Mouse (Mus musculus): ENCODE measurements around the gene 2310034G01Rik.
A peak's percentile ranks its signal among the peaks of the same experiment; 100 is the strongest.

Gene 2310034G01Rik

DNA sequence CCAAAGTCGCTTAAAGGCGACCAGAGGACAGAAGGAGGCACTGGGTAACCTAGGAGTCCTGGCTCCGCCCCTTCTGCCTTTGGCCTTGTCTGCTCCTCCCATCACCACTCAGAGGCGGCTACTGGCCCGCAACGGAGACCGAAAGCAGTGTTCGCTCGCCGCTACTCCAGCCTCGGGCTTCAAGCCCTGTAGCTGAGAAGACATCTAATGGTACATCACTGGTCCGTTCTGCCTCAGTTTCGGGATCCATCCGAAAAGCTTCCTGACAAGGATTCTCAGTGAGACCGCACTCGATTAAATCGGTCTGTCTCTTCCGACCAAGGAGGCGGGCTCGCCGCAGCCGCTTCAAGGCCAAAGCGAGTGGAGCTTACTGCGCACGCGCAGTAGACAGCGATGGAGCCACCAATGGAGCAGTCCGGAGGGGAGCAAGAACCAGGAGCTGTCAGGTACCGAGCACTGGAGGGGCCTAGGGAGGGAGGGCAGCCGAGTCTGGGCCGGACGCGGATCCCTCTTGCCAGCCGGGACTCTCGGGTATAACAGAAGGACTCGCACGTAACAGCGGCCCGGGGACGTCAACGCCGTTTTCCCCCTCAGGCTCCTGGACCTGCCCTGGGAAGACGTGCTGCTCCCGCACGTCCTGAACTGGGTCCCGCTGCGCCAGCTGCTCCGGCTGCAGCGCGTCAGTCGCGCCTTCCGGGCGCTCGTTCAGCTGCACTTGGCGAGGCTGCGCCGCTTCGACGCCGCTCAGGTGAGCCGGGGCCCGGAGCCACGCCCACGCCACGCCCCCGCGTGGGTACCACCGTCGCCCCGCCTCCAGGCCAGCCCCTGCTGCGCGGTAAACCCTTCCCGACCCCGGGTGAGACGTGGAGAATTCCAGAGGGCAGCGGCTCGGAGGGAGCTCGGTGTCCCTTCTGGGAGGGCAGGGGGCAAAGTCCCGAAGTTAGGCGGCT is 21.7 kb downstream of the 2310034G01Rik start, which contains the start of gene Fbxl15:
Gene Fbxl15, plus strand, starts transcription at position 104 of the 950 bp plus-strand sequence.
- DNase-seq (ENCODE audit: low spot score in 2 of 2), result peak; percentile 92 to 93

DNA sequence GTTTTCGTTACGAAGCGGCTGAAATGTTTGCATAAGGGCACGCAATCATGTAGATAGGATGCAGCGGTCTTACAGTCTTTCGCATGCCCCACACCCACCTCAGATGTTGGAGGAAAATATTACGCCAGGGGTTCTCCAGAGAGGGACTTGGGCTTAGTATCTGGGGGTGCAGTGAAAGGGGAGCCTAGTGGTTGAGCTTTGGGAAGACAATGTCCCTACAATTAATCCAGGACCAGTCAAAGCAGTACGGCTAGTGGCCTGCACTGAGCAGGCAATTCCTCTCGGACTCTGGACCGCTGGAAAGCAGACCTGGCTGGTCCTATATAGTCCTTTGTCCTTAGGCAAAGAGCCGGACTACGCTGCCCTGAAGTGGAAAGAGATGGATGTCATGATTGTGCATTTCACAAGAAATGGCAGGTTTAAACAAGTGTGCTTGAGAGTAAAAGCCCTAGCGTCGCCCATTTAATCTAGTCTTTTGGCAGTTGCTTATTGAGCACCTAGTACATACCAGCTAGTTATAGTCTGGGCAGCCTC is 22.5 kb downstream of the 2310034G01Rik start:
- DNase-seq (ENCODE audit: low spot score in 2 of 2), result peak; percentile 19

DNA sequence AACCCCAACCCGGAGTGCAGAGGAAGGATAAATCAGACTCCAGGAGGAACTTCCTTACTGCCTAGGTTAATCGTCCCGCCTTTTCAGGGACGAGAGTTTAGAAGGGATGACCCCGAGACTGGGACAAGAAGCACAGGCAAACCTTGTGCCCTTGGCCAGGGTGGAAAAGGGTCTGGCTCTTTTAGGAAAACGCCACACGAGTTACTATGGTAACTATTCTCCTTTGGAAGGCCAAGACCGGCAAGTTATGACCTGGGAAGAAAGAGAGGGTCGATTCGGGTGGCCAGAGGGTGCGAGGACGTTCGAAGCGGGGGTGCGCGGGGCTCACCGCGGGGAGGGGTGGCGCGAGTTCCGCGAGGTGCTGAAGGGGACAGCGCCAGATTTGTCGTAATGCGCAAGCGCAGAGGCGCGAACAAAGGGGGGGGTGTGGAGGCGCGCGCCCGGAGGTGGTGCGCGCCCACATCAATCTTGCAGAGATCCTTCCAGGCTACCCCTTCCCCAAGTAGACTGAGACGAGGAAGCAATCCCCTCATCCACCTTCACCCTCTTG is 23.3 kb downstream of the 2310034G01Rik start, which contains the start of gene Psd:
Gene Psd, minus strand, starts transcription at position 401 of the 550 bp plus-strand sequence.
- DNase-seq (ENCODE audit: low spot score in 2 of 2), result peak; percentile 52 to 70

DNA sequence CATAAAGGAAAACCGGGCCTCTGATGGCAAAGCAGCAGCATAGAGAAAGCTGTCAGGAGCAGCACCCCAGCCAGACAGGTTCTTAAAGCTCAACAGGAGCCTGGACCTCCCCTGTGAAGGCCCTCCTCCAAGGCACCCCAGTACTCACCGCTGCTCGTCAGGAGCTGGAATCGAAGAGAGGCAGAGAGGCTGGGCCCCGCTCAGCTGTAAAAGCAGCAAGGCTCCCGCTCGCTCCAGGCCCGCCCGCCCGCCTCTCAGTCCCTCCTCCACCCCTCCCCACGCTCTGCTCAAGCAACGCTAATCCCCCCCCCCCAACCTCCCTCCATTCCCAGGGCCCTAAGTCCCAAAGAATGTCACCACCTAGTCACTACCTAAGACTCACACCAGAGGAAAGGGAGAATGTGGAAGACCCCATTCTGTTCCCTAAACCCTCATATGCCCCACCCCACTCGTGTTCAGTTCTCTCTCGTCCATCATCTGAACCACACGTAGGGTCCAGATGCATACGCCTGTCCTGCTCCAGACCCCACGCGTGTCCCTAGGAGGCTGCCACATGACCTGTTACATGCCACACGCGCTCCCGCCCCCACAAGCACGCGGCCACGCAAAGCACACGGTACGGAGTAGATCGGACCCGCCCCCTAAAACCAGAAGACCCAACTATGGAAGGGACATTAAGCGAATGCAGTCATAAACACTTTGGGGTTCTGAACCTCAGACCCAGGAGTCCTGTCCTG is 23.9 kb downstream of the 2310034G01Rik start:
- no peak for DNase-seq (ENCODE audit: low spot score in 2 of 2)

DNA sequence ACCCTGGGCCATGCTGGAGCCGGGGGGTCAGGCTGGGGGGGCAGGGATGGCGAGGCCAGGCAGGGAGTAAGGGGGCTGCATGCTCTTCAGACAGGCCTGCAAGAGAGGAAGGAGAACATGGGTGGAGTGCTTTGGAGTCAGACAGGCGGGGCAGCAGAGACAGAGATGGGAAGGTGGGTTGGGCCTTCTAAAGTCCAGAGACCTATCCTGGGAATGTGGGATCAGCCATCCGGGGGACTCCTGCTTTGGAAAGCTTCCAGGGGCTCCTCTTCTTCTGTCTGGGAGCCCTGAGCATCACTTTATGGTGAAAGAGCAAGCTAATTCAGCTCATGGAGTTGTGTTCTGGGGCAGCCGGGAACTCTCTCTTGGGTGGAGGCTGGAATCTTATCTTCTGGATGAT is 25.2 kb downstream of the 2310034G01Rik start:
- DNase-seq (ENCODE audit: low spot score in 2 of 2), result no peak

DNA sequence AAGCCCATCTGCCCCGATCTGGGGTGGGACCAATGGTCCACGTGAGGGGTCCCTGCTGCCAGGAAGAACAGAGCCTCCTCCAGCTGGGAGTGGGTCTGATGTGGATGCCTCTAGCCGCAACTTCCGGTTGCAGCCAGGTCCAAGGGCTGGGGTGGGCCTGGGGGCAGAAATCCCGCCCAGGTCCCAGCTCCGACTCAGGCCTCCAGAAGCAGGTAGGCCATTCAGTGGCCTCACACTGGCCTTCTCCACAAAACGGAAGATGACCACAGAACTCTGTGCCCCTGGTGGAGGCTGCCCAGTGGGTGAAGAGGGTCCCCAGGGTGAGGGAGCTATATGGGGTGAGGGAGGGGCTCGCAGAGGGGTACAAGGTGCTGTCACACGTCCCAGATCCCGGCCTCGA is 25.7 kb downstream of the 2310034G01Rik start:
- no peak for DNase-seq (ENCODE audit: low spot score in 2 of 2)

DNA sequence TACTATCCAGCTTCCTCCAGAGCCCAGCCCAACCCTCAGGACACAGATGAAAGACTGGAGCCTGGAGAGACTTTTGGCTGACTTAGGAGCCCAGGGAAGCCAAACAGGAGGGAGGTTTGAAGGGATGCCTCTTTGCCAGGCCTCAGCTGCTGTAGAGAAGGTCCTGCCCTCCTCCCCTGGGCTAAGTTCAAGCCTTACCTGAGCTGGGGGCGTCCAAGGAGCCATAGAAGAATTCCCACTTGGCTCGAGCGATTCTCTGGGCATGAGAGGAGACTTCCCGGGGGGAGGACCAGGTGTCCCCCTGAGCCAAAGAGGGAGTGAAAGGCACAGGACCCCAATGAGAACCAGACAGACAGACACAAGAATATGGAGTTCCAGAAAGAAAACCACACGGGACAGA is 26.4 kb downstream of the 2310034G01Rik start:
- no peak for DNase-seq (ENCODE audit: low spot score in 2 of 2)

DNA sequence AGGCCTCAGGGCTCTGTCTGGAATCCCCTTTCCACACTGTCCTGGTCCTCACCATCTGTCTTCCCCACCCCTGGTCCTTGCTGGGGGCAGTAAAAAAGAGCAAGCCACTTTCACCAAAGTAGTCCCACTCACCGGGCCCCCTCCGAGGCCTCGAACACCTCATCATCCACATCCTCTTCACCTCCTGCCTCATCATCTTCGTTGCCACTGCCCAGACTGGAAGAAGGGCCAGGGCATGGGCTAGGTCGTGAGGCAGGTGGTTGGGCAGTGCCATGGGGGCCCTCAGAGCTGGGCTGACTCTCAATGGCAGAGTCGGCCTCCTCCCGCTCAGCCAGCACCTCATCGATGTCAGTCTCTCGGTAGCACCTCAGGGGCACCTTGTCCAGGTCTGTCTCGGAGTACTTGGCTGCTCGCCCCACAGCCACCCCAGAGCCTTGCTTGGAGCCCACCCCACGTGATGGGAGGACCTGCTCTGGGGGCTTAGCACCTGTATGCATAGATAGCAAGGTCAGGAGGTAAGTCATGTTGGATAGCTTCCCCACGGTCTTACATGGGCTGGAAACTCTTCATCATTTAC is 27.0 kb downstream of the 2310034G01Rik start:
- DNase-seq (ENCODE audit: low spot score in 2 of 2), result no peak

DNA sequence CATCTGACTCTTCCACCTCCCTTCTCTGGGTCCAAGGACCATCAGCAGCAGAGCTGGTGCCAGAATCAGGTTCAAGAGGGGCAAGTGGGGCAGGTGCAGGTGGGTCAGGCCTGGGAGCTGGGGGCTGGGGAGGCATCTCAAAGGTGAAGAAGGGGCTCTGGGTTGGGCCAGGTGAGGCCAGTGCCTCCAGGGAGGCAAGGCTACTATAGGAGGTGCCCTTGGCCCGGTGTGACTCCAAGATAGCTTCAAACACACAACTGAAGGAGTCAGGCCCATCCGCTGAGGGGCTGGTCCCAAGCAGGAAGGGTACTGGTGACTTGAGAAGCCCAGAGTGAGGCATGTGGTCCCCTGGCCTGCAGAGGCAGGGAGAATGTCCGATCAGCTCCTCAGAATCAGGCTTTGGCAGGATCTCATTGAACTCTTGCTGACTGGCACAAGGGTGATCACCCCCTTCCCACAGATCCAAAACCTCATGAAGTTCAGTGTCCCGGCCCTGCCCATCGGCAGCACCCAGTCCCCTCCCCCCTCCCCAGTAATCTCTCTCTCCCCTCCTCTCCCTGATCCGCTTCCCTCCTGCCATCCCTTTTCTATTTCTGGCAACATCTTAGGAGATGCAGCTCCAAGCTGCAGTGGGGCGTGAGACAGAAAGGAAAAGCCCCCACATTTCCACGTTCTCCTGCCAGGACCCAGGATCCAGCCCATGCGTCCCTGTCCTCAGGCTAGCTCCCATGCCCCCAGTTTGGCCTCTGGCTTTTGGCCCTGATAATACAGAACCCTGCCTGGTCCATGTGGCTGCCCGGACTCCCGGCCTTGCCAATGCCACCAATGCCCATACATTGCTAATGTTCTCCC is 27.7 kb downstream of the 2310034G01Rik start:
- no peak for DNase-seq (ENCODE audit: low spot score in 2 of 2)

DNA sequence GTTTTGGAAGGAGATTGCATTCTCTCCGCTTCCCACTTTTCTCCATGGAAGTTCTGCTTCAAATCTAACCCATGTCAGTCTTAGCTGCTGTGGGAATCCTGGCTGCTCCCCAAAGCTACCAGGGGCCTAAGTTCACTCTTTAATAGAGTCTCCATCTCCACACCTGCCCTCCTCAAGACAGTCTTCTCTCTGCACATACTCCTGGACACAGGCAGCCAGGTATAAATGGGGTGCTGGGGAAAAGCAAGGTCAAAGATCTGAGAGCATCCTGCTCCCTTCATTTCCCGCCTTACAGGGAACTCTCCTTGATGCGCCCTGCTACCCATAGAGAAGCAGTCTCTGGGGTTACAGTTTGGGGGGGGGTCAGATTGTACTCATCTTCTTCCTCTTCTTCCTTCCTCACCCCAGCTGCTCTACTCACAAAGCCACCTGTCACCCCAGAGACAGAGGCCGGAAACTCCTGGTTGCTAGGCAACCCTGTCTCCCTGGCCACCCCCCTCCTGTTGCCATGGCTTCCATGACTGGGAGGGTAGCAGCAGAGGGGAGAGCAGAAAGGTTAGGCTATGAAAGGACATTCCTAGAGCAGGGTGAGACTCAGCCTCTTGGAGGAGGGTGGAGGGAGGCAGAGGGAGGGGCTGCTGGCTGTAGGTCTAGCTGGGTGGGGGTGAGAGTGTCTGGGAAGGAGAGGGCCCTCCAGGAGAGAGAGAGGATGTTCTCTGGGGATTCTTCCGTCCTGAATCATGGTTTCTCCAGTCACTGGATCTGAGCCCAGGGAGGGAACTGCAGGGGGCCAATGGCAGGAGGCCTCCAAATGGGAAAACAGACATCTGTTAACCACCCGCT is 28.8 kb downstream of the 2310034G01Rik start:
- peak in 1 of 2 experiments; percentile 39 for DNase-seq (ENCODE audit: low spot score in 2 of 2)

DNA sequence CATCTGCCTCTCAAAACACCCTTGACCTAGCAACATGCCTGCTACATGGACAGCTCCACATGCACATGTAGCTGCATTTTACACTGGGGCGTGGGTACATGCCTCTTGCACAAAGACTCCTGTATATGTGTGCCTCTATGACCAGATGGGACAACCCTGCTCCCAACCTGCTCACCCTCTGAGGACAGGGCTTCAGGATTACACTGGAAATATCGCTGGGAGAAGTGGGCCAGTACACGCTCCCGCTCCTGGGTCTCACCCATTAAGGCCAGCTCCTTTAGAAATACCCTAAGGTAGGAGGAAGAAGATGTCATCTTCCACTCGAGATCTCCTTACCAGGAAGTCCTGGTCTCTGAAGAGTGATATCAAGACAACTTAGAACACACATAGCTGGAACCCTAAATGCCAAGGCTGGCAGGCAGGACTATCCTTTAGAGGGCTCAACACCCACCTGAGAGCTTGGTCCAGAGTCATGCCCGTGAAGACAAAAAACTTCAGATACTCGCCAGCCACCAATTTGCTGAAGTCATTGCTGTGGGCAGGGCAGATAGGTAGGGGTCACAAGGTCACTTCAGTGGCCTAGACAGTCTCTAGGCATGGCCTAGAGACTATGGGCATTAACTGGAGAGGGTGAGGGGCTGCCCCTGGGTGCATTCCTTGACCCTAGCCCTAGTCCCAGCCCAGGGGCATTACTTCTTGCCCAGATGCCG is 29.9 kb downstream of the 2310034G01Rik start:
- DNase-seq (ENCODE audit: low spot score in 2 of 2), result peak in 1 of 2 experiments; percentile 13

DNA sequence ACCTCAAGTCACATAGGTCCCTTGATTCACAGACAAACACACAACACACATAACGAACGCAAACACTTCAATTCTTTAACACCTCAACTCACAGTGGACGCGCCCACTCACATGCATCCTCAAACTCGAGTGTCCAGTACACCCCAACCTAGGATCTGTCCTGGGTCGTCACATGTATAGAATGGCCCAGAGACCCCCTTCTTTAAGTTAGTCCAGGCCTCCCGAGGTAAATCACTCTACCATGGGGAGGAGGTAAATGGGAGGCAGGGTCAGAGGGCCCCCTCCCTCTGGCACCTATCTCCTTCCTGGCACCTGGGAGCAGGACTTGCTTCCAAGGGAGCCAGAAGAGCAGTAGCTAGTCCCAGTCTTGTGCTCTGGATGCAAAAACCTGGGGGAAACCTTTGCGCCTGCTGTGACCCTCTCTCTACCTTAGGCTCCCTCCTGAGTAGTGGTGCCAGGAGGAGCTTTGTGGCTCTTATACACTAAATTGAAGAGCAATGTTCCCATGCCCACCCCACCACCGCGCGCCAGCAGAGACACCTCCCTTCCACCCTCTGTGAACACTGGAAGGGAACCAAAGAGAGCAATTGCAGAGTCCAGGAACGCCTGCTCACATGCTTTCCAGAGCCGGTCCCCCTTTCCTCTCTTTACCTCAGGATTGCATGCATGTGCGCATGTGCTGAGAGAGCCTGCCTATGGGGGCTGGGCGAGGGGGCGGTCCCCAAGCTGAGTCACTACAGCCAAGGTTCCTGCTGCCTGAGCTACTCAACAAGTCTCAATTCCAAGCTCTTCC is 31.3 kb downstream of the 2310034G01Rik start:
- DNase-seq (ENCODE audit: low spot score in 2 of 2), result peak; percentile 13 to 49

DNA sequence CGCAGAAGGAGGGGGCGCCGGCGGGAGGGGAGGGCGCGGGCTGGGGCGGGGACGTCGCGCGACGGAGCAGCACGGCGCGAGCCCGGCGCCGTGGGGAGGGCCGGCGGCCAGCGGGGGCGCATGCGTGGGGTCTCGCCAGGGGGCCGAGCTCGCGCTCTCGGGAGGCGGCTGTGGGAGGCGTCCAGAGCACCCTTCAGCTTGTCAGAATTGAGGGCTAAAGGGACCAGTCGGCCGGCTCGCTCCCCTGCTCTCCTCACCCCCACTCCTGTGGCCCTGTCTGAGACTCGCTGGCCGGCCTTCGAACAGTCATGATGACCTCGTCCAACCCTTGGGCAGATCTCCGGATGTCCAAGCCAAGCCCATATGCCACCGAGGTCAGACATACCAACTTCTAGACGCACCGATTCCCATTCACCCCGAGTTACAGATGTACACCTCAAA is 32.1 kb downstream of the 2310034G01Rik start:
- peak; percentile 20 to 22 for DNase-seq (ENCODE audit: low spot score in 2 of 2)

DNA sequence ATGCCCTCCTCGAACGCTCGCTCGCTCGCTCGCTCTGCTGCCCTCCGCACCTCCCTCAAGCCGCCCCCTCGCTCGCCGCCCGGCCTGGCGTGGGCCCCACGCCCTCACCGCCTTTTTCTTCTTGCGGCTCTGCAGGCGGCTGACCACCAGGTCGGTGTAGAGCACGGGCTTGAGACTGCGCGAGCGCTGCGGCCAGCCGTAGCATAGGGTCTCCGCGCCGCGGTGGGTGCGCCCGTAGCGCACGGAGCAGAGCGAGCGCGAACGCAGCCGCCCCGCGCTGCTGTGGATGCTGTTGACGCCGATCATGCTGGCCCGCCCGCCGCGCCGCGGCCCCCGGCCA is 32.6 kb downstream of the 2310034G01Rik start:
- peak; percentile 14 to 17 for DNase-seq (ENCODE audit: low spot score in 2 of 2)

DNA sequence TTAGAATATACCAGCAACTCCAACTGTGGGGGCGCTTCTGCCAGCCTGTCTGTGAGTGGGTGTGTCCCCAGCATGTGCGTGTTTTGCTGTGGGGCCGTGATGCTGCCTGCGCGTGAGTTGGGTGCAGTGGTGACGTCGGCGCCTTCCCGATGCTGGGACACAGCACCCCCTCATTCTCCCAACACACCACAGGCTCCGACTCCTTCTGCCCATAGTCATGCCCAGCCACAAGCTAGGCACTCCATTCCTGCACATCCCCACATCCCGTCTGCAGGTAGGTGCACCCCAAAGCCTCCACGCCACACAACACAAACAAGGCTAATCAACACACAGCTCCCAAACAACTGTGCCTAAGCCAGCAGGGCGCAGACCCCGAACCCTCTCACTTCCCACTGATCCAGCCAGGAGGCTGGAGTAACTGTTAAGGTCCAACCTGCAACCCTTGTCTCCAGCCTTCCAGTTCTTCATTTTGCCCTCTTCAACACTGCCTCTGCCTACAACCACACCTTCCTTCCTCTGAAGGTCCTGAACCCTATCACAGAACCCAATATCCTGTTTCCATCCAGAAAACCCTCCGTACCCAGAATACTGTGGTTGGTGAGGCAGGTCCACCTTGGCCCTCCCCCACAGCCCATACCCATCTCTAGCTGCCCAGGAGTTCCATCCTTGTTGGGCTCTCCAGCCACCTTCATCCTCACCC is 33.1 kb downstream of the 2310034G01Rik start:
- DNase-seq (ENCODE audit: low spot score in 2 of 2), result peak; percentile 19 to 33

DNA sequence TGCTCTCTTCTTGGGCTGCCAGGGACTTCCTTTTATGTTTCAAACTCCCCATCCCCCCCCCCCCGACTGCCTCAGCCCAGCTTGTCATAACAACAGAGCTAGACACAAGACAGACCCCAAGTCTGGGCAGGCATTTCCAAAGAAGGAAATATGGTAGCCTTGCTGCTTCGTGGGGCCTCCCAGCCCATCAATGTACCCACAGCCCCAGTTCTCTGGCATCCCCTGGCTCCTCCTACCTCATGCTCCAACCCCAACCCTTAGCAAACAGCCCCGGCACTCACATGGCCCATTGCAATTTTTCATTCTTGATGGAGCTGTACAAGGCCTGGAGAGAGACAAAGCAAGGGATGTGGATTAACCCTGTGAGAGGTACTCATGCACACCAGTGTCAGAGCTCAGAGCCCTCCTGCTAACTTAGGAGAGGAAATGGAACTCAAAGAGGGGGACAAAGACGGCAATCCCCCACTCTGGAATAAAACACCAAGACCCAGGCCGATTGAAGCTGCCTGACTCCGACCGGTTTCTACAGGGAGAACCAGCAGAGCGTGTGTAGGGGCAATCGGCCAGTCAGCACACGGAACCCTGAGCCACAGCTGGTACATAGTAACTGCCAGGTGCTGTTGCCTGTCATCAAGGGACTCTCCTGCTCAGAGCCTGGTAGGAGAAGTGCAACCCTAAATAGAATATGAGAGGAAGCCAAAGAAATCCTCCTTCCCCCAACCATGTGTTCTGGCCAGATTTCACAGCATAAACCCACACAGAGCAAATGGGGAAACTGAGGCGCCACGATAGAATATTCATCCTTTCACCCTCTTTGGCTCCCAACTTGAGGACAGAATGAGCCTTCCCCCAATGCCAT is 34.1 kb downstream of the 2310034G01Rik start:
- DNase-seq (ENCODE audit: low spot score in 2 of 2), result peak; percentile 32 to 33

Measured in spleen, postnatal 10 days (tissue).